Mouse (Mus musculus) stomach, postnatal 0 days (tissue): Measurements from ENCODE around the gene Zbtb8a. TPM values are rescaled to one million over a fixed set of nuclear protein-coding genes. Genes with fewer than 3 reads are reported as not detected.
"Not testable (repeated sequence)": the region's sequence is repeated elsewhere in the genome, so short reads cannot be mapped to it uniquely, and the experiment has no call there.

ENCODE experiments used
- ATAC-seq: fragments of 200-750 bp; cut with Nextera tagmentation; 2 replicates; pipeline ENCODE4 v1.8.0; 2017; ENCODE audit not compliant: low FRiP score, low TSS enrichment
- DNase-seq: peaks from one replicate; pipeline ENCODE4 v3.0.0-alpha.2; 2016; ENCODE audit warnings: low spot score
- H3K27ac ChIP-seq: fragments of 300-500 bp; sonication (generic); replicated peaks from 2 replicates; pipeline ENCODE4 v1.5.1; 2014; ENCODE audit warnings: mild to moderate bottlenecking, control low read depth
- H3K27me3 ChIP-seq: fragments of 300-500 bp; sonication (generic); 2 replicates; pipeline ENCODE4 v1.6.1; 2014; ENCODE audit warnings: low read length; ENCODE audit not compliant: control insufficient read depth, insufficient read depth
- H3K36me3 ChIP-seq: fragments of 300-500 bp; sonication (generic); 2 replicates; pipeline ENCODE4 v1.6.1; 2014; ENCODE audit warnings: low read length, mixed read lengths; ENCODE audit not compliant: control insufficient read depth, insufficient read depth
- H3K4me1 ChIP-seq: fragments of 300-500 bp; sonication (generic); replicated peaks from 2 replicates; pipeline ENCODE4 v1.6.1; 2014; ENCODE audit warnings: antibody characterized with exemption; ENCODE audit not compliant: control insufficient read depth, insufficient read depth
- H3K4me2 ChIP-seq: fragments of 300-500 bp; sonication (generic); replicated peaks from 2 replicates; pipeline ENCODE4 v1.6.1; 2014; ENCODE audit warnings: low read depth, mild to moderate bottlenecking, control low read depth, moderate library complexity
- H3K4me3 ChIP-seq: fragments of 300-500 bp; sonication (generic); 2 replicates; pipeline ENCODE4 v1.5.1; 2014; ENCODE audit warnings: low read depth, low read length, control low read depth
- H3K9ac ChIP-seq: fragments of 300-500 bp; sonication (generic); 2 replicates; pipeline ENCODE4 v1.6.1; 2014; ENCODE audit warnings: mild to moderate bottlenecking, low read length, control low read depth, mixed read lengths
- H3K9me3 ChIP-seq: fragments of 300-500 bp; sonication (generic); 2 replicates; pipeline ENCODE4 v1.6.1; 2016; ENCODE audit warnings: low read length; ENCODE audit not compliant: control insufficient read depth
- CTCF ChIP-seq: IDR thresholded peaks from 2 replicates; pipeline ENCODE4 v1.5.1; 2016; ENCODE audit warnings: antibody characterized with exemption, low read depth, mild to moderate bottlenecking, moderate library complexity
- EP300 ChIP-seq: optimal IDR thresholded peaks from 2 replicates; pipeline ENCODE3; 2016; ENCODE audit warnings: antibody characterized with exemption
- WGBS: fragments of 180-500 bp; shearing (Covaris S2); extraction: QIAGEN DNeasy Blood & Tissue Kit; methylation state at CpG from one replicate; pipeline ENCODE4 v1.1.7; 2014; 5-methylcytosine and 5-hydroxymethylcytosine counted together
- polyA plus RNA-seq: library from polyadenylated mRNA; unstranded; fragments of >200 nt; fragmentation: Nextera tagmentation; extraction: Ambion mirVana; gene quantifications from 2 replicates; pipeline ENCODE4 v1.2.1, GENCODE M21; 2015

Gene Zbtb8a
- polyA plus RNA-seq, 1 experiment from 2014 or later, result 12.2 TPM

- WGBS, result 81% methylated on average over 9 of the region's 9 CpGs
- ATAC-seq (no peak), DNase-seq (no peak)
- Histone ChIP-seq H3K4me3 (no peak overlapping the region), H3K27ac (no peak overlapping the region; the same call in 1 of the 2 replicates), H3K4me1 (no peaks in the 10 kb centered on the region), H3K9ac (no peak overlapping the region), H3K36me3 (peaks cover 9% of the 10 kb centered on the region; the same call in 1 of the 2 replicates), H3K4me2 (no peak overlapping the region), H3K27me3 (no peaks in the 10 kb centered on the region), H3K9me3 (no peaks in the 10 kb centered on the region)
- TF ChIP-seq CTCF (no peak), EP300 (no peak)
Measured at GRCm38 (mm10) chr4:129363463-129363862, 14.5 kb downstream of the Zbtb8a start.

GRCm38 (mm10) chr4:129362771-129363170 is 15.1 kb downstream of the Zbtb8a start:
- TF ChIP-seq EP300, result no peak
- TF ChIP-seq CTCF, result no peak
- WGBS, result 66% methylated on average over 5 of the region's 5 CpGs
- H3K36me3 ChIP-seq, result peaks cover 11% of the 10 kb centered on the region; the same call in 1 of the 2 replicates

GRCm38 (mm10) chr4:129362238-129362637 is 15.7 kb downstream of the Zbtb8a start:
- peaks cover 11% of the 10 kb centered on the region; the same call in 1 of the 2 replicates for H3K36me3 ChIP-seq
- not testable (repeated sequence) for H3K4me1 ChIP-seq, DNase-seq, H3K27ac ChIP-seq, H3K27me3 ChIP-seq, H3K9ac ChIP-seq, H3K4me3 ChIP-seq, H3K4me2 ChIP-seq, H3K9me3 ChIP-seq, ATAC-seq
- 85% methylated on average over 3 of the region's 3 CpGs for WGBS

More at GRCm38 (mm10) chr4:129362771-129363170, 15.1 kb downstream of the Zbtb8a start:
- Histone ChIP-seq H3K9ac (no peak overlapping the region), H3K4me2 (no peak overlapping the region), H3K4me3 (no peak overlapping the region), H3K9me3 (no peaks in the 10 kb centered on the region), H3K4me1 (no peaks in the 10 kb centered on the region), H3K27ac (no peak overlapping the region), H3K27me3 (no peaks in the 10 kb centered on the region)
- no peak for DNase-seq
- ATAC-seq, result no peak

GRCm38 (mm10) chr4:129357613-129358163 is 20.2 kb downstream of the Zbtb8a start:
- H3K27ac ChIP-seq, result no peak overlapping the region
- no peaks in the 10 kb centered on the region for H3K9me3 ChIP-seq
- H3K9ac ChIP-seq, result no peak overlapping the region
- H3K4me2 ChIP-seq, result no peak overlapping the region
- TF ChIP-seq CTCF (no peak), EP300 (no peak)
- H3K4me1 ChIP-seq, result no peaks in the 10 kb centered on the region
- no peak for DNase-seq
- H3K4me3 ChIP-seq, result no peak overlapping the region
- ATAC-seq, result no peak
- no peaks in the 10 kb centered on the region for H3K27me3 ChIP-seq
- WGBS, result 77% methylated on average over 15 of the region's 15 CpGs
- peaks cover 19% of the 10 kb centered on the region for H3K36me3 ChIP-seq

- Histone ChIP-seq H3K9ac (no peak overlapping the region), H3K4me3 (no peak overlapping the region), H3K4me2 (no peak overlapping the region), H3K36me3 (peaks cover 10% of the 10 kb centered on the region), H3K4me1 (no peaks in the 10 kb centered on the region), H3K27me3 (no peaks in the 10 kb centered on the region), H3K27ac (no peak overlapping the region), H3K9me3 (no peaks in the 10 kb centered on the region)
- TF ChIP-seq EP300, result no peak
- TF ChIP-seq CTCF, result no peak
- ATAC-seq (no peak), DNase-seq (no peak)
- 77% methylated on average over 15 of the region's 15 CpGs for WGBS
Measured at GRCm38 (mm10) chr4:129354236-129354635, 23.7 kb downstream of the Zbtb8a start.

GRCm38 (mm10) chr4:129353176-129353575 is 24.7 kb downstream of the Zbtb8a start:
- H3K9ac ChIP-seq, result no peak overlapping the region
- ATAC-seq, result no peak
- 92% methylated on average over 12 of the region's 12 CpGs for WGBS

More at GRCm38 (mm10) chr4:129353176-129353575, 24.7 kb downstream of the Zbtb8a start:
- no peak overlapping the region for H3K4me3 ChIP-seq
- DNase-seq, result no peak
- no peak overlapping the region for H3K4me2 ChIP-seq
- H3K27ac ChIP-seq, result no peak overlapping the region
- TF ChIP-seq EP300, result no peak
- no peak for TF ChIP-seq CTCF
- peaks cover 10% of the 10 kb centered on the region for H3K36me3 ChIP-seq
- no peaks in the 10 kb centered on the region for H3K4me1 ChIP-seq
- no peaks in the 10 kb centered on the region for H3K27me3 ChIP-seq
- H3K9me3 ChIP-seq, result no peaks in the 10 kb centered on the region
